Mouse (Mus musculus): ENCODE measurements around the gene B3galt6. TPM values are rescaled to one million over a fixed set of nuclear protein-coding genes. Genes with fewer than 3 reads are reported as not detected.

The B3galt6 gene
- polyA plus RNA-seq (2012; rRNA removed), result 24.3 and 26.5 TPM in 2 replicates

GRCm38 (mm10) chr4:155992241-155992905 lies at the start of gene B3galt6, which contains the start of gene Sdf4:
Gene B3galt6, minus strand, starts transcription at chr4:155992649.
Gene Sdf4, plus strand, starts transcription at chr4:155992872.

GRCm38 (mm10) chr4:156026013-156026412 lies 33.6 kb upstream of the B3galt6 start, which contains the start of gene Tnfrsf18:
Gene Tnfrsf18, plus strand, starts transcription at chr4:156026164.

GRCm38 (mm10) chr4:156013637-156014036 lies 21.2 kb upstream of the B3galt6 start, which contains the start of gene Tnfrsf4:
Gene Tnfrsf4, plus strand, starts transcription at chr4:156013843.

GRCm38 (mm10) chr4:155962167-155962971 lies 30.1 kb downstream of the B3galt6 start, which contains the start of gene C1qtnf12:
Gene C1qtnf12, plus strand, starts transcription at chr4:155962318.

GRCm38 (mm10) chr4:155943534-155944249 lies 48.8 kb downstream of the B3galt6 start, which contains the start of gene Ube2j2:
Gene Ube2j2, plus strand, starts transcription at chr4:155943831.

Other genes starting within 250 kb of the B3galt6 start
- 164 and 228 TPM in 2 replicates for gene Atad3a, start 231.6 kb downstream of the B3galt6 start, polyA plus RNA-seq (2012; rRNA removed)
- gene Vwa1, start 218.0 kb downstream of the B3galt6 start, polyA plus RNA-seq (2012; rRNA removed), result 38.0 and 45.5 TPM in 2 replicates
- gene Tmem88b, start 206.8 kb downstream of the B3galt6 start, polyA plus RNA-seq (2012; rRNA removed), result 0.81 and 0.84 TPM in 2 replicates
- gene Ankrd65, start 202.2 kb downstream of the B3galt6 start, polyA plus RNA-seq (2012; rRNA removed), result 7.0 and 7.3 TPM in 2 replicates
- gene Mrpl20, start 189.8 kb downstream of the B3galt6 start, polyA plus RNA-seq (2012; rRNA removed), result 47.9 and 50.3 TPM in 2 replicates
- gene Ccnl2, start 180.2 kb downstream of the B3galt6 start, polyA plus RNA-seq (2012; rRNA removed), result 79.1 and 80.1 TPM in 2 replicates
- 206 and 229 TPM in 2 replicates for gene Aurkaip1, start 161.4 kb downstream of the B3galt6 start, polyA plus RNA-seq (2012; rRNA removed)
- 550 and 561 TPM in 2 replicates for gene Mxra8, start 153.0 kb downstream of the B3galt6 start, polyA plus RNA-seq (2012; rRNA removed)
- gene Dvl1, start 145.2 kb downstream of the B3galt6 start, polyA plus RNA-seq (2012; rRNA removed), result 237 and 243 TPM in 2 replicates
- 1.3 and 1.4 TPM in 2 replicates for gene Tas1r3, start 129.3 kb downstream of the B3galt6 start, polyA plus RNA-seq (2012; rRNA removed)
- gene Cptp, start 123.2 kb downstream of the B3galt6 start, polyA plus RNA-seq (2012; rRNA removed), result 43.1 and 47.1 TPM in 2 replicates
- 49.6 and 63.3 TPM in 2 replicates for gene Ints11, start 123.1 kb downstream of the B3galt6 start, polyA plus RNA-seq (2012; rRNA removed)
- 142 and 148 TPM in 2 replicates for gene Pusl1, start 100.9 kb downstream of the B3galt6 start, polyA plus RNA-seq (2012; rRNA removed)
- 47.6 and 51.6 TPM in 2 replicates for gene Acap3, start 100.8 kb downstream of the B3galt6 start, polyA plus RNA-seq (2012; rRNA removed)
- gene Ube2j2, start 48.8 kb downstream of the B3galt6 start, polyA plus RNA-seq (2012; rRNA removed), result 132 and 145 TPM in 2 replicates
- 68.8 and 73.0 TPM in 2 replicates for gene C1qtnf12, start 30.3 kb downstream of the B3galt6 start, polyA plus RNA-seq (2012; rRNA removed)
- 48.7 and 65.1 TPM in 2 replicates for gene Sdf4, start 223 bp upstream of the B3galt6 start, polyA plus RNA-seq (2012; rRNA removed)
- gene Tnfrsf4, start 21.2 kb upstream of the B3galt6 start, polyA plus RNA-seq (2012; rRNA removed), result 3.9 and 6.8 TPM in 2 replicates
- 1.3 and 2.4 TPM in 2 replicates for gene Tnfrsf18, start 33.5 kb upstream of the B3galt6 start, polyA plus RNA-seq (2012; rRNA removed)
- 12.9 and 21.0 TPM in 2 replicates for gene Ttll10, start 66.8 kb upstream of the B3galt6 start, polyA plus RNA-seq (2012; rRNA removed)
- 41.1 and 43.5 TPM in 2 replicates for gene 9430015G10Rik, start 117.3 kb upstream of the B3galt6 start, polyA plus RNA-seq (2012; rRNA removed)
- 2.4 and 3.2 TPM in 2 replicates for gene Rnf223, start 137.9 kb upstream of the B3galt6 start, polyA plus RNA-seq (2012; rRNA removed)
- 102 and 106 TPM in 2 replicates for gene Agrn, start 204.8 kb upstream of the B3galt6 start, polyA plus RNA-seq (2012; rRNA removed)
- 11.5 and 19.8 TPM in 2 replicates for gene Isg15, start 208.2 kb upstream of the B3galt6 start, polyA plus RNA-seq (2012; rRNA removed)
- 2.3 and 3.2 TPM in 2 replicates for gene AW011738, start 210.7 kb upstream of the B3galt6 start, polyA plus RNA-seq (2012; rRNA removed)
- 0.47 and 0.60 TPM in 2 replicates for gene Perm1, start 223.2 kb upstream of the B3galt6 start, polyA plus RNA-seq (2012; rRNA removed)
- gene Plekhn1, start 242.2 kb upstream of the B3galt6 start, polyA plus RNA-seq (2012; rRNA removed), result 102 and 109 TPM in 2 replicates
- gene Noc2l, start 243.4 kb upstream of the B3galt6 start, polyA plus RNA-seq (2012; rRNA removed), result 124 and 144 TPM in 2 replicates